Mouse (Mus musculus): ENCODE measurements around the gene Gm36864. TPM values are rescaled to one million over a fixed set of nuclear protein-coding genes. Genes with fewer than 3 reads are reported as not detected.
"Not testable (repeated sequence)": the region's sequence is repeated elsewhere in the genome, so short reads cannot be mapped to it uniquely, and the experiment has no call there.

The Gm36864 gene
- polyA plus RNA-seq, 1 experiment from 2014 or later: not detected

DNA sequence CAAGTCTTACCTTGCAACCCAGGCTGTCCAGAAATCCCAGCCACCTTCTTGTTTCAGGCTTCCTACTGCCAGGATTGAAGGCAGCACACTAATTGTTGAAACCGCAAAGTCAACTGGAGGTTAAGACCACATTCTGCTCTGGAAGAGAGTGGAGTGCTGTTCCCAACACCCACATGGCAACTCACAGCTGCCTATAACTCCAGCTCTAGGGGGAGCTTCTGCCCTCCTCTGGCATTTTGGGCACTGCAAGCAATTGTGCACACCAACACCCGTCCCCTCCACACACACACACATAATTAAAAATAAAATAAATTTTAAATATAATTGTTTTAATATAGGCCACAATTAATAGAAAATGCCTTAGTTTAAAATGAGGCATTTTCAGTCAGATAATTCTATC is 5.2 kb downstream of the Gm36864 start:
- Histone ChIP-seq H3K4me1 (replicated peaks) (peaks cover 9% of the 10 kb centered on the region), H3K9me3 (no peaks in the 10 kb centered on the region), H3K9ac (no peak overlapping the region), H3K27me3 (no peaks in the 10 kb centered on the region), H3K36me3 (no peaks in the 10 kb centered on the region), H3K4me3 (no peak overlapping the region), H3K27ac (replicated peaks) (no peak overlapping the region), H3K4me2 (no peak overlapping the region)
- no peak for ATAC-seq (ENCODE audit: low read depth)
- 63% methylated on average over 2 of the region's 2 CpGs for WGBS

DNA sequence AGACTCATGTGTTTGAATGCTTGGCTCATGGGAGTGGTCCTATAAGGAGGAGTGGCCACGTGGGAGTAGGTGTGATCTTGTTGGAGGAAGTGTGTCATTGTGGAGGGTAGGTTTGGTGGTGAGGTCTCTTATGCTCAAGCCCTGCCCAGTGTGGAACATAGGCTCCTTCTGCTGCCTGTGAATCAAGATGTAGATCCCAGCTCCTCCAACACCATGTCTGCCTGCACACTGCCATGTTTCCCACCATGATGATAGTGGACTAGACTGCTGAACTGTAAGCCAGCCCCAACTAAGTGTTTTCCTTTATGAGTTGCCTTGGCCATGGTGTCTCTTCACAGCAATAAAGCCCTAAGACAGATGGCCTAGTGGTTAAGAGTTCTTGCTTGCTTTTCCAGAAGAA is 8.1 kb downstream of the Gm36864 start:
- Histone ChIP-seq H3K36me3 (peaks cover 13% of the 10 kb centered on the region), H3K9ac (no peak overlapping the region), H3K4me1 (replicated peaks) (peaks cover 28% of the 10 kb centered on the region), H3K27me3 (no peaks in the 10 kb centered on the region), H3K9me3 (no peaks in the 10 kb centered on the region), H3K4me2 (no peak overlapping the region), H3K27ac (replicated peaks) (no peak overlapping the region), H3K4me3 (no peak overlapping the region)
- WGBS: 48% methylated on average over 1 of the region's 1 CpGs
- ATAC-seq (ENCODE audit: low read depth): no peak

DNA sequence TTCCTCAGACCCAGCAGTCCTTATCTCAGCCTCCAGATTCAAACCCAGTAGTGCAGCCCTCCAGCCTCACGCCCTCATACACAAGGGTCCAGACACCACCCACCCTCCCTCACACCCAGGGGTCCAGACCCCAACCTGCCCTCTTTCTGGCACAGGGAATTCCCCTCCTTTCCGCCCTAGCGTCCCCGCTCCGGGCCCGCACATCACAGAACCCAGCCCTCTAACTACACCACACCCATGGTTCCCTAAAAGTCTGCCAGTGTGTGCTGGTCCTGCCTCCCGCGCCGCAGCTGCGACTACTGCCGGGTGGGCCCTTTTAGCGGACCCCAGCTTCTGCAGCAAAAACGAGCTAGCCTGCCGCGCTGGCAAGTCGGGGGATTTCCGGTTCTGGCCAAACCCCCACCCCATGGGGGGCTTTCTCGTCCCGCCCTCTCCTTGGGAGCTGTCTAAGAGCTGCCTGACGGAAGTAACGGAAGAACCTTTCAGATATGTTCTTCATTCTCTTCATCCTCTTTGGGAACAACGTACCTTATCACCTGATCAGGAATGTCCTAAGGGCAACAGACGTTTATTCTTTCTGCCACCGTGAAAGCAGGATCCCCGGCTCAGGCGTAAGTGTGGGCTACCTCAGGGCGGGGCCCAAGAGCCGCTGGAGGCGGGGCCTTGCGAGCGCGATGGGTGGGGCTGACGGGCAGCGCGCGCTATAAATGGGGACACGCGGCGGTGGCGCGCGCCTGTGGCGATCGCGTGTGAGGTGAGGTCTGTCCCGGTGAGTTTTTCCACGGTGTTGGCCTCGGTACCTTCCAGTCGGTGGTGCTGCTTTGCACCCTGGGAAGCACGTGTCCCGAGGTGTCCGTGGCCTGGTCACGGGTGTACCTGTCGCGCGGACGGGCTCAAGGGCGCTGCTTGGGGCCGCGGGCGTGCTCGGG is 10.3 kb downstream of the Gm36864 start, which contains the start of the genes 1700028J19Rik and 2410002F23Rik:
Gene 1700028J19Rik, minus strand, starts transcription at position 641 of the 929 bp plus-strand sequence.
Gene 2410002F23Rik, plus strand, starts transcription at position 668 of the 929 bp plus-strand sequence.
- H3K9ac ChIP-seq: peak within 1 kb of the TSS; percentile 87
- WGBS: under 1% methylated on average over 62 of the region's 62 CpGs
- peak; percentile 82 for ATAC-seq (ENCODE audit: low read depth)
- H3K36me3 ChIP-seq: peaks cover 34% of the 10 kb centered on the region
- H3K4me2 ChIP-seq: peak within 1 kb of the TSS; percentile 89
- peak within 1 kb of the TSS; percentile 95 for H3K27ac ChIP-seq (replicated peaks)
- peaks cover 32% of the 10 kb centered on the region for H3K4me1 ChIP-seq (replicated peaks)
- no peaks in the 10 kb centered on the region for H3K9me3 ChIP-seq
- no peaks in the 10 kb centered on the region for H3K27me3 ChIP-seq
- peak within 1 kb of the TSS; percentile 94 for H3K4me3 ChIP-seq

DNA sequence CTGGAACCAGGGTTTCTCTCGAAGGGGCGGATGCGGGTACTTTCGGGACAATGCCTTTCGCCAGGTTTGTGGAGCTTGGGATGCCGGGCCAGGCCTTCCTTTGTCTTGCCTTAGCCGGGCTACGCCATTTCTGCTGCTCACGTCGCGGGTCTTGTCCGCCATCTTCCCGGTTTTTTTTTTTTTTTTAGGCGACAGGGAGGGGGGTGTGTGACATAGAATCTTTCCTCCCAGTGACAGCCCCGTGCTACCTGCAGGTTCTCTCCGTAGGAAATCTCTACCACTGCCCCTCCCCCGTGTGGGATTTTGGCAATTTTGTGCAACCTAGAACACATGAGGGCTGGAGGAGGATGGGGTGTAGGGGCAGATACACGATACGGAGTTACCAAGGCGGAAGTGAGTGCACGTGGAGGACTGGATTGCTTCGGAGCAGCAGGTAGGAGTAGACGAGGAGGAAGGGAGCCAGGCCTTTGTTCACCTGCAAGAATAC is 11.1 kb downstream of the Gm36864 start:
- 0% methylated on average over 23 of the region's 23 CpGs for WGBS
- H3K4me3 ChIP-seq: peak overlapping the region; percentile 94

DNA sequence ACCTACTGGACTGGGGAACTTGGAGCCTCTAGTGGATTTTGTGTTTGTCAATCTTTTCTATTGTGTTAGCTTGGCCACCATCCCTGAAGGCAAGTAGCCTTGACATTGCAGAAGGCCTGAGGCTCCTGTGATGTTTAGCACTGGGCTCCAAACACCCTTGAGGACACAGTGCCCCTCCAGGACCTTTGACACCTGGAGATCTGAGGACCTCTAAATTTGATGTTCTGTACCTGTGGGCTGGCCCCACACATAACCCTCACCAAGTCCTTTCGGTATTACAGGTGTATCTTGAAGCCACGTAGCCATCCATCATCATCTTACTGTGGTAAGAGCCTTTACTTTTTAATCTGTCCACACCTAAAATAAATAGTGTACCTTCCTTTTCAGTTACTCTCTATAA is 12.0 kb downstream of the Gm36864 start:
- 94% methylated on average over 2 of the region's 2 CpGs for WGBS
- peak overlapping the region; percentile 94 for H3K4me3 ChIP-seq
- H3K9me3 ChIP-seq: no peaks in the 10 kb centered on the region
- H3K4me1 ChIP-seq (replicated peaks): peaks cover 35% of the 10 kb centered on the region
- ATAC-seq (ENCODE audit: low read depth): no peak
- no peaks in the 10 kb centered on the region for H3K27me3 ChIP-seq
- peaks cover 48% of the 10 kb centered on the region for H3K36me3 ChIP-seq
- H3K27ac ChIP-seq (replicated peaks): no peak overlapping the region
- peak overlapping the region; percentile 87 for H3K9ac ChIP-seq
- peak overlapping the region; percentile 89 for H3K4me2 ChIP-seq

More for the DNA sequence above, 11.1 kb downstream of the Gm36864 start:
- Histone ChIP-seq H3K27me3 (no peaks in the 10 kb centered on the region), H3K9me3 (no peaks in the 10 kb centered on the region), H3K9ac (peak overlapping the region; percentile 87), H3K27ac (replicated peaks) (peak overlapping the region; percentile 95), H3K36me3 (peaks cover 38% of the 10 kb centered on the region), H3K4me1 (replicated peaks) (peaks cover 32% of the 10 kb centered on the region), H3K4me2 (peak overlapping the region; percentile 89)
- ATAC-seq (ENCODE audit: low read depth): peak; percentile 19

DNA sequence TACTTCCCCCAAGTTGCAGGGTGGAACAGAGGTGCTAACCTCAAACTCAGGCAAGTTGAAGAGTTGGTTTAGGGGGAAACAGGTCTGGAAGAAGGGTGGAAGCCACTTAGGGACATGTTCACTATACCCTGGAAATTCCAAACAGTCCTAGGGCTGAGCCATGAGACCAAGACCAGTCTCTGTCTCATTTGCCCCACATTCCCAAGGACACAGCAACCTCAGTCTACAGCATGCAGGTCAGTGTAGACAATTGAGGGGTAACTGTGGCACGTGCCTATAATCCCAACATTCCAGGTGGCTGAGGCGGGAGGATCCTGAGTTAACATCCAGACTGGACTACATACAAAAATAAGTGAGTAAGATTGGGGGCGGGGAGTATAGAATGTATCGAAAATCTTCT is 13.3 kb downstream of the Gm36864 start:
- Histone ChIP-seq H3K36me3 (peaks cover 60% of the 10 kb centered on the region), H3K9ac (no peak overlapping the region), H3K27ac (replicated peaks) (no peak overlapping the region), H3K4me1 (replicated peaks) (peaks cover 35% of the 10 kb centered on the region), H3K4me2 (no peak overlapping the region), H3K27me3 (no peaks in the 10 kb centered on the region), H3K4me3 (no peak overlapping the region), H3K9me3 (no peaks in the 10 kb centered on the region)
- no peak for ATAC-seq (ENCODE audit: low read depth)
- WGBS: 94% methylated on average over 4 of the region's 4 CpGs

DNA sequence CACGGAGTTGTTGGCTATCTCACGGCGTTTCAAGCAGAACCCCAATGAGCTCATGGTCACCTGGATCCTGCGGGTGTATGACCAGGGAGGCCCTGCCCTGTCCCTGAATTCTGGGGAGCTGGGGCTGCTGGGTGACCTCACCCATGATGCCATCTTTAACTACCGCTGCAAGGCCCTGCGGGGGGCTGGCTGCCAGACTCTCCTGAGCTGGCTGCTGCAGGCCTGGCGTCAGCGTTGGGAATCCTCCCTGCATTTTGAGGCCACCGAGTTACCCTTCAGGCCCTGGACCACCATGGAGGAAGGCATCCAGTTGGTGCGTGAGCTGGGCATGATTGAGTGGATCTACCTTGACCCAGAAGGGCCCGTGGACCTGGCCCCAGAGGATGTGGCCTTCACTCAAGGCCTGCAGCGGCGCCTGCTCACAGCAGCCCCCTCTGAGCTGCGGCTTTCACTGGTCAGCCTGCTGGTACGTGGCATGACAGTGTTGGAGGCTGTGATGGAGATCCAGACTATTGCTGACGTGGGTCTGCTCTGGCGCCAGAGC is 14.8 kb downstream of the Gm36864 start:
- H3K36me3 ChIP-seq: peaks cover 60% of the 10 kb centered on the region
- H3K27ac ChIP-seq (replicated peaks); ATAC-seq (ENCODE audit: low read depth); H3K9me3 ChIP-seq; H3K9ac ChIP-seq; H3K4me2 ChIP-seq; H3K4me3 ChIP-seq; H3K27me3 ChIP-seq: not testable (repeated sequence)
- peaks cover 27% of the 10 kb centered on the region for H3K4me1 ChIP-seq (replicated peaks)
- 92% methylated on average over 17 of the region's 17 CpGs for WGBS

DNA sequence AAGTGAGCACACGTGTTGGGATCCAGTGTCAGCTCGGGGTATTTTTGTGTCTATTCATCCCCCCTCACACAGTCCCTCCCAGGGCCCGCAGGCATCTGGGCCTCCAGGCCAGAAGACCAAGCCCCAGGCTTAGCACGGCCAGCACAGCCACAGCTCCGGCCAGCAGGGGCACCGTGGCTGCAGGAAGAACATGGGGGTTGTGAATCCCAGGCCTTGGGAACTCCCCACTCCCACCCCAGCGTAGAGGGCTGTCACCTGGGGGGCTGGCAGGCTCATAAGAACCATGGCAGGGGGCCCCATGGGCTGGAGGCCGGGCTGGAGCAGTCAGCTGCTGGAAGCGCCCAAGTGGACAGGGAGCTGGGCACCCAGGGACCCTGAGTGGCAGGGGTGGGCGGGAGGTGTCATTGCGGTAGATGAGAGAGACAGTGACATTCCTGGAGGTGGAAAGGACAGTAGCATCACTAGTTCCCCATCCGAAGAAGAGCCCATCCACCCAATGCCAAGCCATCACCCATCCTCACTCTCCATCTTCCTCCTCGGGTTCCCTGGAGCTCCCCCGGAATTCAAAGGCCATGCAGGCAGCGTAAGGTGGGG is 17.1 kb downstream of the Gm36864 start:
- Histone ChIP-seq H3K9me3 (no peaks in the 10 kb centered on the region), H3K27me3 (no peaks in the 10 kb centered on the region), H3K36me3 (peaks cover 57% of the 10 kb centered on the region), H3K27ac (replicated peaks) (no peak overlapping the region), H3K4me2 (no peak overlapping the region), H3K4me1 (replicated peaks) (peaks cover 17% of the 10 kb centered on the region), H3K9ac (no peak overlapping the region), H3K4me3 (no peak overlapping the region)
- 75% methylated on average over 15 of the region's 15 CpGs for WGBS
- ATAC-seq (ENCODE audit: low read depth): no peak

DNA sequence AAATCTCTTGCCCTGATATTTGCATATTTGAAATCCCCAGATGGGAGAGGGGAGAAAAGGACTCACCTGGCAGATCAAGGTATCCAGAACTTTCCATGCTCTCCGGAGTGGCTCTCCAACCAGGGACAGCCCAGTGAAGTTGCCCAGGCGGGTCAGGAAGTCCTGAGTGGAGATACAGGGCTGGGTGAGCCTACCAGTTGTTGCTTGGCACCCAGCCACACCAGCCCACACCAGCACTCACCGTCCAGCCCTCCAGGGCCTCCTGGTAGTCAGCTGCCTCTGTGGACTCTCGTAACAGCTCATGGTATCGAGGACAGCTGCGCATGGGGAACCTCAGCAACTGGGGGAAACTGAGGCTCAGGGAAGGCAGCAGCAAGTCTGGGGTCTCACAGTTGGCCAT is 19.0 kb downstream of the Gm36864 start:
- Histone ChIP-seq H3K9ac (no peak overlapping the region), H3K4me3 (no peak overlapping the region), H3K27ac (replicated peaks) (no peak overlapping the region), H3K36me3 (peaks cover 39% of the 10 kb centered on the region), H3K4me1 (replicated peaks) (0 out of 2 replicates have a peak, but pooled peaks cover 4% of the 10 kb centered on the region), H3K4me2 (no peak overlapping the region), H3K27me3 (no peaks in the 10 kb centered on the region), H3K9me3 (no peaks in the 10 kb centered on the region)
- WGBS: 76% methylated on average over 6 of the region's 6 CpGs
- no peak for ATAC-seq (ENCODE audit: low read depth)

DNA sequence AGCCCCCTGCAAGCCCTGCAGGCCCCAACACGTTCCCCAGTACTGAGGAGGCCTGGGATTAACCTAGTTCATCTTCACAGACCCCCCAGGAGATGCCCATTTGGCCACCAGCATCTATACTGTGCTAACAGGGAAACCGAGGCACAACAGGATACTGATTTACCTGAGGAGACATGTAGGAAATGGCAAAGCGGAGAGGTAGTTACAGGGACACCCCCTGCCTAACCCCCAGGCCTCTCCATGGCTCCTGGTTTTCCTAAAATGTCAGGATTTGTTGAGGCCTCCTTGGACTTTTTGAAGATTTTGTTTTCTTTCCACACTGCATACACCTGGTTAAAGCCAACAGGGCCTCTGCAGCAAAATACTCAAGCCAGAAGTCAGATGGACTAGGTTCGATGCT is 21.3 kb downstream of the Gm36864 start, which contains the start of gene Acp4:
Gene Acp4, minus strand, starts transcription at position 101 of the 400 bp plus-strand sequence.
- H3K27ac ChIP-seq (replicated peaks): no peak within 1 kb of the TSS
- H3K4me3 ChIP-seq: no peak within 1 kb of the TSS
- peaks cover 19% of the 10 kb centered on the region for H3K36me3 ChIP-seq
- WGBS: 77% methylated on average over 4 of the region's 4 CpGs
- H3K27me3 ChIP-seq: peaks cover 18% of the 10 kb centered on the region
- H3K4me2 ChIP-seq: no peak within 1 kb of the TSS
- no peak for ATAC-seq (ENCODE audit: low read depth)
- no peak within 1 kb of the TSS for H3K9ac ChIP-seq
- no peaks in the 10 kb centered on the region for H3K9me3 ChIP-seq
- 0 out of 2 replicates have a peak, but pooled peaks cover 3% of the 10 kb centered on the region for H3K4me1 ChIP-seq (replicated peaks)

DNA sequence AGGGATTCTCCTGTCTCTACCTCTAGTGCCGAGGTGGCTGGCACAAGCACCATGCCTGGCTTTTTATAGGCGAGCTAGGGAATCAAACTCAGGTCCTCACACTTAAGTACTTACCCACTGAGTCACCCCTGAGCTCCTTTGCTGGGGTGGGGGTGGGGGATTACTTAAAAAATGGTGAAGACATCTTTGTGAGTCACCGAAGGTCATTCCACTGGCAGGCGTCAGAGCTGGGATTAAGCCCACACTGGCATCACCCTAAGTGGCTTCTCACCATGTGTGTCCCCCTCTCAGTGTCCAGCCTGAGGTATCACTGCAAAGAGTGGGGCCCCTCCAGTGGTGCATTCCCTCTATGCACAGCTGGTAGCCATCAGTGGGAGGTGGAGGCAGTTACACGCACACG is 24.4 kb downstream of the Gm36864 start:
- no peak overlapping the region for H3K4me3 ChIP-seq
- H3K9me3 ChIP-seq: no peaks in the 10 kb centered on the region
- WGBS: 76% methylated on average over 6 of the region's 6 CpGs
- H3K4me1 ChIP-seq (replicated peaks): peaks cover 8% of the 10 kb centered on the region
- ATAC-seq (ENCODE audit: low read depth): no peak
- H3K9ac ChIP-seq: no peak overlapping the region
- no peak overlapping the region for H3K4me2 ChIP-seq
- no peak overlapping the region for H3K27ac ChIP-seq (replicated peaks)
- peaks cover 28% of the 10 kb centered on the region for H3K27me3 ChIP-seq
- H3K36me3 ChIP-seq: no peaks in the 10 kb centered on the region

DNA sequence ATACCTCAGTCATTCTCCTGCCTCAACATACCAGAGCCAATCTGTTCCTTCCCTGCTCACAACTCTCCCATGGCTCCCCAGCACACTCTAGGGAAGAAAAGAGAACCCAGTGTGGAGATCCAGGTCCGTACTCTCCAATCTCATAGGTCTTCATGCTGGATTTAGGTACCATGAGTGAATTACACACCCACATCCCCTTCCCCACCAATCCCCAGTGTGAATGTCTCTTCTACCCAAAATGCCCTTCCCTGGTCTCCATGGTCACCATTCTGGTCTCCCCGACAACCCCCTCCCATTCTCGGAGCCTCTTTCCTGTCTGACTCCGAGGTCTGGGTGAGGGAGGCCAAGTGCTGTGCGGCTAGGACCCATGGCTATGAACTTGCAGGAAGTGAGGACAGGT is 25.2 kb downstream of the Gm36864 start, which contains the start of gene Gm15517:
Gene Gm15517, plus strand, starts transcription at position 301 of the 400 bp plus-strand sequence.
- no peaks in the 10 kb centered on the region for H3K9me3 ChIP-seq
- H3K4me1 ChIP-seq (replicated peaks): peaks cover 8% of the 10 kb centered on the region
- no peak within 1 kb of the TSS for H3K4me3 ChIP-seq
- no peaks in the 10 kb centered on the region for H3K36me3 ChIP-seq
- H3K27me3 ChIP-seq: peaks cover 35% of the 10 kb centered on the region
- H3K4me2 ChIP-seq: no peak within 1 kb of the TSS
- no peak for ATAC-seq (ENCODE audit: low read depth)
- H3K9ac ChIP-seq: no peak within 1 kb of the TSS
- 60% methylated on average over 5 of the region's 5 CpGs for WGBS
- H3K27ac ChIP-seq (replicated peaks): no peak within 1 kb of the TSS
